Mouse (Mus musculus) neural tube, embryonic 11.5 days (tissue): ENCODE measurements around the gene Crtap. TPM values are rescaled to one million over a fixed set of nuclear protein-coding genes. Genes with fewer than 3 reads are reported as not detected.

Experiments
- ATAC-seq: fragments of 200-750 bp; cut with Nextera tagmentation; 2 replicates; pipeline ENCODE4 v1.8.0; 2017; ENCODE audit warnings: moderate number of reproducible peaks, mild to moderate bottlenecking, moderate TSS enrichment, moderate library complexity; ENCODE audit not compliant: insufficient read depth, low FRiP score, low TSS enrichment
- DNase-seq: peaks from one replicate; pipeline ENCODE4 v3.0.0-alpha.2; 2015; ENCODE audit warnings: low spot score
- H3K27ac ChIP-seq: fragments of 300-500 bp; sonication (generic); 2 replicates; pipeline ENCODE4 v1.5.1; 2014; ENCODE audit warnings: low read depth, mild to moderate bottlenecking, low read length
- H3K27me3 ChIP-seq: fragments of 300-500 bp; sonication (generic); 2 replicates; pipeline ENCODE4 v1.6.1; 2014; ENCODE audit warnings: mild to moderate bottlenecking, low read length, mixed read lengths; ENCODE audit not compliant: control insufficient read depth, insufficient read depth
- H3K36me3 ChIP-seq: fragments of 300-500 bp; sonication (generic); 2 replicates; pipeline ENCODE4 v1.6.1; 2014; ENCODE audit warnings: mild to moderate bottlenecking, low read length, moderate library complexity, mixed read lengths; ENCODE audit not compliant: control insufficient read depth, insufficient read depth
- H3K4me1 ChIP-seq: fragments of 300-500 bp; sonication (generic); 2 replicates; pipeline ENCODE4 v1.6.1; 2014; ENCODE audit warnings: low read length, mixed read lengths; ENCODE audit not compliant: control insufficient read depth, insufficient read depth
- H3K4me2 ChIP-seq: fragments of 300-500 bp; sonication (generic); 2 replicates; pipeline ENCODE4 v1.6.1; 2014; ENCODE audit warnings: low read depth, mild to moderate bottlenecking, moderate library complexity
- H3K4me3 ChIP-seq: fragments of 300-500 bp; sonication (generic); 2 replicates; pipeline ENCODE4 v1.5.1; 2014; ENCODE audit warnings: low read depth, low read length
- H3K9ac ChIP-seq: fragments of 300-500 bp; sonication (generic); 2 replicates; pipeline ENCODE4 v1.6.1; 2014; ENCODE audit warnings: mild to moderate bottlenecking, low read length
- H3K9me3 ChIP-seq: fragments of 300-500 bp; sonication (generic); 2 replicates; pipeline ENCODE4 v1.6.1; 2016; ENCODE audit warnings: low read length; ENCODE audit not compliant: control insufficient read depth
- WGBS: fragments of 180-500 bp; shearing (Covaris S2); extraction: QIAGEN DNeasy Blood & Tissue Kit; methylation state at CpG from one replicate; pipeline ENCODE4 v1.1.7; 2014; 5-methylcytosine and 5-hydroxymethylcytosine counted together
- polyA plus RNA-seq: library from polyadenylated mRNA; unstranded; fragments of >200 nt; fragmentation: Nextera tagmentation; extraction: Ambion mirVana; gene quantifications from 2 replicates; pipeline ENCODE4 v1.2.1, GENCODE M21; 2014

Gene Crtap
- polyA plus RNA-seq, 1 experiment from 2014 or later: 42.1 TPM

DNA sequence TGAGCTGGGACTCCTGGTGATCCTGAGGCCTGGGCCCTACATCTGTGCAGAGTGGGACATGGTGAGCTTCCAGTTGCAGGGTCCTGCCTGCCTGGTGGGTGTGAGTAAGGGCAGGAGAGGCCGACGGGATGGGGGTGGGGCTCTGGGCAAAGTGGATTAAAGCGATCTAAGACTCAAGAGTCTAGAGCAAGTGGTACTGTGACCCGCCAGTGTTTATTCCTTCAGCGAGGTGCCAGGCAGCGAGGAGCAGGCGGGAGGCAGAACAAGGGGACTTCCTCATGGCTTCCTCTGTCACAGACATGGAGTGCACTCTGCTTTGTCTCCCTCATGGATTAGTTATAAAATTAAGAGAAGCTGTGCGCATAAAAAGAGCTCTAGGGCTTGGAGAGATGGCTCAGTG is 30.0 kb upstream of the Crtap start:
- H3K36me3 ChIP-seq: no peaks in the 10 kb centered on the region; the same call in none of the 2 replicates
- ATAC-seq (no peak), DNase-seq (no peak)
- 87% methylated on average over 8 of the region's 8 CpGs for WGBS
- H3K4me1 ChIP-seq: no peaks in the 10 kb centered on the region
- no peak overlapping the region for H3K27ac ChIP-seq
- H3K4me2 ChIP-seq: no peak overlapping the region
- H3K27me3 ChIP-seq: no peaks in the 10 kb centered on the region
- no peak overlapping the region for H3K4me3 ChIP-seq
- no peak overlapping the region for H3K9ac ChIP-seq
- no peaks in the 10 kb centered on the region for H3K9me3 ChIP-seq

DNA sequence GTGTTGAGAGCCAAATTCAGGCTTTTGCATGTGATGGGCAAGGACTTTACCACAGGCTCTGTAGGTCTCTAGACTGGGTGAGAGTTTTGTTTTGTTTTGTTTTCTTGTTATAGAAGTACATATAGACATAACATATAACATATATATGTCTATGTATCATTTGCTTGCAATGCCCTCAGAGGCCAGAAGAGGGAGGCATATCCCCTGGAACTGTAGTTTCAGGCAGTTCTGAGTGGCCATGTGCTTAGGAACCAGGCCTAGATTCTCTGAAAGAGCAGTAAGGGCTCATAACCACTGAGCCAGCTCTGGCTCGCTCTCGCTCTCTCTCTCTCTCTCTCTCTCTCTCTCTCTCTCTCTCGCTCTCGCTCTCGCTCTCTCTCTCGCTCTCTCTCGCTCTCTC is 27.7 kb upstream of the Crtap start:
- Histone ChIP-seq H3K27me3 (no peaks in the 10 kb centered on the region), H3K4me2 (no peak overlapping the region), H3K4me3 (no peak overlapping the region), H3K4me1 (no peaks in the 10 kb centered on the region), H3K9me3 (no peaks in the 10 kb centered on the region), H3K27ac (no peak overlapping the region), H3K36me3 (no peaks in the 10 kb centered on the region; the same call in 1 of the 2 replicates), H3K9ac (no peak overlapping the region)
- ATAC-seq (no peak), DNase-seq (no peak)
- WGBS: 91% methylated on average over 7 of the region's 7 CpGs

DNA sequence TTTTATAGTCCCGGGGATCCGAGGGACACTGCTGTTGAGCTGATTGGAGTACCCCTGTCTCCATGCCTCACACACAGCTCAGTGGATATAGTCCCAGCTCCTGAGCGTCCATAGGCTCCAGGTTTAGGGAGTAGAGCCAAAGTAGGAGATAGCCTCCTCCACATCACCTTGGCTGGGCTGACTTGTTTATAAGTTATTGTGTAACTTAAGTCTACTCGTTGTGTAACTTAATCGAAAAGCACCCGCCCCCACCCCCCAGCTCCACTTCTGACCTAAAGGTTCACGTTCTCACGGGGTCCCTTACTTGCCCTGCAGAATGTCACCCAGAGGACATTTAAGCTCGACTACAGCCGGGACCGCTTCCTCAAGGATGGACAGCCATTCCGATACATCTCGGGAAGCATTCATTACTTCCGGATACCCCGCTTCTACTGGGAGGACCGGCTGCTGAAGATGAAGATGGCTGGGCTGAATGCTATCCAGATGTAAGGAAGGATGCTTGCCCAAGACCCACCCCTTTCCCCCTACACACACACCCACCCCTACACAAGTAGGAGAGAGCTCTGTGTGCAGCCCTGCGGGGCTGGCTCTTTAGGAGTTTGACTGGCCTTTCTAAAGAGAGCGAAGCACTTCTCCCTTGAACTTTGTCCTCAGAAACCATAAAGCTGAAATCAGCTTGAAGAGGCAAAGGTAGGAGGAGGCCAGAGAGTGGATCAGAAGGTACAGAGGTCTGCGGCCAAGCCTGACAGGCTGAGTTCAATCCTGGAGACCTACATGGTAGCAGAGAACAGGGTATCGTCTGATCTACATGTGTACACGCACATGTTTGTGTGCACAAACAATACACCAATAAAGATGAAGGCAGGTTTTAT is 26.4 kb upstream of the Crtap start:
- H3K4me2 ChIP-seq: no peak overlapping the region
- H3K36me3 ChIP-seq: no peaks in the 10 kb centered on the region; the same call in 1 of the 2 replicates
- ATAC-seq (no peak), DNase-seq (no peak)
- H3K4me3 ChIP-seq: no peak overlapping the region
- WGBS: 90% methylated on average over 21 of the region's 21 CpGs
- no peaks in the 10 kb centered on the region for H3K9me3 ChIP-seq
- no peak overlapping the region for H3K27ac ChIP-seq
- H3K4me1 ChIP-seq: no peaks in the 10 kb centered on the region
- no peak overlapping the region for H3K9ac ChIP-seq
- no peaks in the 10 kb centered on the region for H3K27me3 ChIP-seq

DNA sequence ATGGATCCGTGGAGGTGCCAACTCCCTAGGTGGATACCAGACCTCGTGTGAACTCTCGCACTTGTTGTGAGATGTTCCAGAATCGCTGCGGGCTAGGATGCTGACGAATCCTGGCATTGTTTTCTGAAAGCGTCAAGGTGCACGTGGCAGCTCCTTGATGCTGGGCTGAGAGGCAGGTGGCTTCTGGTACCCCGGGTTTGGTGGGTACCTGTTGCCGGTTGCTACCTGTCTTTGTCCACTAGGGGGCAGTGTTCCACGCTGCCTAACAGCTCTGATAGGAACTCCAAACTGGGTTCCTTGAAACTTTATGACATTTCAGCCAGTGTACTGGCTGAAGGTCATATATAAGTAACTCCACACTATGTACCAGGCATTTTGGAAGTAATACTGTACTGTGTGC is 25.2 kb upstream of the Crtap start:
- no peak overlapping the region for H3K4me2 ChIP-seq
- ATAC-seq (no peak), DNase-seq (peak; percentile 61)
- no peak overlapping the region for H3K4me3 ChIP-seq
- no peaks in the 10 kb centered on the region for H3K4me1 ChIP-seq
- H3K27ac ChIP-seq: no peak overlapping the region
- no peaks in the 10 kb centered on the region for H3K27me3 ChIP-seq
- 20% methylated on average over 11 of the region's 11 CpGs for WGBS
- no peaks in the 10 kb centered on the region for H3K9me3 ChIP-seq
- H3K9ac ChIP-seq: no peak overlapping the region
- no peaks in the 10 kb centered on the region for H3K36me3 ChIP-seq

DNA sequence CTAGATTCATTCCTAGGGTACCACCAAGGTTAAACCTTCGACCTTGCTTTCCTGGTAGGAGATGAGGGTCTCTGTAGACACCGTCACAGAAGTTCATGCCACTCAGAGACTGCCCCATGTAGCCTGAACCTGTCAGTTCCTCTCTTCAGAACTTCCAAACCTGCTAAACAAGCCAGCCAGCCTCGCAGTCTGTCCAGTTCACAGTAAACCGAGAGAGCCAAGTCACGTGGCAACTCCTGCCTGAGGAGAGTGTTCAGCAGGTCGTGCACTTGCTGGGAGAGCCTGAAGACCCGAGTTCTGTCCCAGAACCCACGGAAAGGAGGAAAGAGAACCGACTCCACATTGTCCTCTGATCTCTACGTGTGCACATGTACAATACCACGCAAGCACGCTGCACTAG is 23.4 kb upstream of the Crtap start:
- Histone ChIP-seq H3K4me3 (no peak overlapping the region), H3K4me2 (no peak overlapping the region), H3K27ac (no peak overlapping the region), H3K9ac (no peak overlapping the region), H3K36me3 (peaks cover 4% of the 10 kb centered on the region; the same call in 1 of the 2 replicates), H3K9me3 (no peaks in the 10 kb centered on the region), H3K27me3 (no peaks in the 10 kb centered on the region), H3K4me1 (no peaks in the 10 kb centered on the region)
- 89% methylated on average over 12 of the region's 12 CpGs for WGBS
- no peak for ATAC-seq
- DNase-seq: no peak

DNA sequence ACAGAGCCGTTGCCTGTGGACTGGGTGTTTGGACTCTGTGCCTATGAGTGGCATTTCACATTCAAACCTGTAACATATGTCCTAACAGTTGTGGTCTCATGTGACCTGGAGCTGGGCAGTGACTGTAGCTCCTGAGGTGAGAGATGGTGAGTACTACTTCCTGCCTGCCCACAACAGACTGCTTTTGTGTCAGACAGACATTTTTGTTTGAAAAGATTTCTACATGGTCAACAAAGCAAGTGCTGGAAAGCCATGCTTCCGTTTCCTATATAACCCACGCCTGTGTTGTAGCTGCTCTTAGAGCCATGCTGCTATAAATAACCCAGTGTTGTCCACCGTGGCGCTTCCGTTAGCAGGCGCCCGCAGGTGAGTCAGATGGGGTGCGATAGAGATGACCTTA is 21.9 kb upstream of the Crtap start:
- no peaks in the 10 kb centered on the region for H3K4me1 ChIP-seq
- no peak overlapping the region for H3K4me2 ChIP-seq
- DNase-seq: no peak
- H3K9ac ChIP-seq: no peak overlapping the region
- no peak overlapping the region for H3K4me3 ChIP-seq
- no peak for ATAC-seq
- H3K27me3 ChIP-seq: no peaks in the 10 kb centered on the region
- no peaks in the 10 kb centered on the region for H3K9me3 ChIP-seq
- peaks cover 4% of the 10 kb centered on the region; the same call in 1 of the 2 replicates for H3K36me3 ChIP-seq
- no peak overlapping the region for H3K27ac ChIP-seq
- 96% methylated on average over 9 of the region's 9 CpGs for WGBS

DNA sequence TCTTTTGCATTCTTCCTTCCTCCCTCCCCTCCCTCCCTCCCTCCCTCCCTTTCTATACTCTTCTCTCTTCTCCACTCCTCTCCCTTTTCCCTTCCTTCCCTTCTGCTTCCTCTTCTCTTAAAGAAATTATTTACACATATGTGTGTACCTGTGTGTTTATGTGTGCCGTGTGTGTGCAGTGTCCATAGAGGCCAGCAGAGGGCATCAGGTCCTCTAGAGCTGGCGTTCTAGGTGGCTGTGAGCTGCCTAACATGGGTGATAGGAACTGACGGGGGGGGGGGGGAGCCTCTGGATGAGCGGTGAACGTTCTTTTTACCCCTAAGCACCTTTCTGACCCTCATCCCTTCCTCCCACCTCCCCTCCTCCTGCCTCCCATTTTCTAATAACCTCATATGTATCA is 20.8 kb upstream of the Crtap start:
- Histone ChIP-seq H3K27ac (no peak overlapping the region), H3K9me3 (no peaks in the 10 kb centered on the region), H3K4me2 (no peak overlapping the region), H3K4me1 (no peaks in the 10 kb centered on the region), H3K27me3 (no peaks in the 10 kb centered on the region), H3K36me3 (peaks cover 4% of the 10 kb centered on the region; the same call in 1 of the 2 replicates), H3K4me3 (no peak overlapping the region), H3K9ac (no peak overlapping the region)
- no peak for ATAC-seq
- DNase-seq: no peak
- 87% methylated on average over 5 of the region's 5 CpGs for WGBS

DNA sequence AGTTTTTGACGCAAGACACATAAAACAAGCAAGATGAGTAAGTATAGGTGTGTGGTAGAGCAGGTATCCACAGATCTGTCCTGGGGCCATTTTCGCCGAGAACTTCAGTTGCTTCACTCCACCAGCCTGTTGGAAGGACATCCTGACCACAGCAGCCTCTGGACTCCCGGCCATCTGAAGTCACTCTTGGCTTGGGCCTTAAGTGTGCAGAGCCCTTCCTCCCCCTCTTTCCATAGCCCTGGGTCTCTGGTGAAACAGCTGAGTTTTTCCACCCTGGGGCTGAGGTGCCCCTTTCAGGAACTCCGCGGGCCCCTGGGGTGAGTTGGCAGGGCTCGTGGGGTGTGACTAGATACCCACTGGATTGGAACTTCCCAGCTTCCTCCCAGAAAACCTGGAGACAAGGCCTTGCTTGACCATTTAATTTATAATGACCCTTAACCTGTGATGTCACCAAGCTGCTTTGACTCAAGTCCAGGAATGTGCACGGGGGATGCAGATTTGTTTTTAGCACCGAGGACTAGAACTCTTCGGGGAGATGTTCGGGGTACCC is 19.9 kb upstream of the Crtap start:
- 93% methylated on average over 11 of the region's 11 CpGs for WGBS

DNA sequence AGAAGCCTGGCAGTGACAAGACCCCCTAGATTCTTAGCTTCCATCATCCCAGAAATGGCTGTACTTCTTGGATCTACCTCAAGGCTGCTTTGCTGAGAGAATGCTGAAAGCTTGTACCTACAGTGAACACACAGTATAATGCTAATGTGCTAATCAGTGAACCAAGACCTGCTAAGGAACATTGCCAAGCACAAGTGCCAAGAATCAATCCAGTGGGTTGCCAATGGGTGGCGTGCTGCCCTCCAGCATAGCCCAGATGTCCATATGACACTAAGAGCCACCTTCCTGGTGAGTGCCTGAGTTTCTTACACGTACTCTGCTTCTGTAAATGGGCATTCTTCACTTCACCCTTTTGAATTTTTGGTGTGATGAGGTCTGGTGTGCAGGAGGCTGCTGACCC is 17.2 kb upstream of the Crtap start:
- H3K4me3 ChIP-seq: no peak overlapping the region
- ATAC-seq: no peak
- no peaks in the 10 kb centered on the region for H3K27me3 ChIP-seq
- H3K4me1 ChIP-seq: no peaks in the 10 kb centered on the region
- no peaks in the 10 kb centered on the region for H3K9me3 ChIP-seq
- H3K9ac ChIP-seq: no peak overlapping the region
- WGBS: 88% methylated on average over 2 of the region's 2 CpGs
- H3K27ac ChIP-seq: no peak overlapping the region
- no peak for DNase-seq
- no peak overlapping the region for H3K4me2 ChIP-seq
- peaks cover 17% of the 10 kb centered on the region for H3K36me3 ChIP-seq

More for the DNA sequence above, 19.9 kb upstream of the Crtap start:
- H3K4me1 ChIP-seq: no peaks in the 10 kb centered on the region
- H3K4me3 ChIP-seq: no peak overlapping the region
- no peak overlapping the region for H3K4me2 ChIP-seq
- no peaks in the 10 kb centered on the region for H3K27me3 ChIP-seq
- no peaks in the 10 kb centered on the region for H3K9me3 ChIP-seq
- no peak overlapping the region for H3K9ac ChIP-seq
- DNase-seq (no peak), ATAC-seq (no peak)
- H3K27ac ChIP-seq: no peak overlapping the region
- peaks cover 11% of the 10 kb centered on the region for H3K36me3 ChIP-seq
